Mouse (Mus musculus) CD8-positive naive resting alpha-beta T cell, adult 57 days (primary cell): ENCODE results near the gene Naa30. TPM values are rescaled to one million over a fixed set of nuclear protein-coding genes. Genes with fewer than 3 reads are reported as not detected.

Experiments used
- total RNA-seq: library from RNA; stranded (reverse); gene quantifications from one replicate; pipeline ENCODE4 v1.2.4, GENCODE M21; 2023

Gene Naa30
- 56.1 TPM for total RNA-seq

GRCm38 (mm10) chr14:49171867-49172581 is at the start of gene Naa30:
Naa30 (plus strand) TSS chr14:49172226.

Other genes with a start within 250 kb of the Naa30 start
- gene Ap5m1, start 106.1 kb upstream of the Naa30 start, total RNA-seq: 29.6 TPM
- gene Exoc5, start 105.6 kb upstream of the Naa30 start, total RNA-seq: 51.5 TPM
- not detected for gene ccdc198, start 73.2 kb downstream of the Naa30 start, total RNA-seq